Mouse (Mus musculus) heart, adult 2 months (tissue): ENCODE data around the gene Ror2. TPM values are rescaled to one million over a fixed set of nuclear protein-coding genes. Genes with fewer than 3 reads are reported as not detected.

Source experiments
- DNase-seq, 2 experiments: peaks; one replicate each; pipeline ENCODE4 v3.0.0; 2021
- H3K27ac ChIP-seq: fragments of 200-600 bp; 2 replicates; pipeline ENCODE4 v1.8.1; 2022
- H3K27me3 ChIP-seq: fragments of 200-500 bp; 2 replicates; pipeline ENCODE4 v1.6.1; 2012; ENCODE audit warnings: mild to moderate bottlenecking, low read length, inconsistent platforms, mixed read lengths; ENCODE audit not compliant: control insufficient read depth, insufficient read depth
- H3K36me3 ChIP-seq: fragments of 200-500 bp; 2 replicates; pipeline ENCODE4 v1.6.1; 2012; ENCODE audit warnings: low read length, inconsistent platforms; ENCODE audit not compliant: control insufficient read depth, insufficient read depth
- H3K4me1 ChIP-seq: fragments of 200-500 bp; 2 replicates; pipeline ENCODE4 v1.6.1; 2011; ENCODE audit warnings: low read length; ENCODE audit not compliant: control insufficient read depth, insufficient read depth
- H3K4me3 ChIP-seq: fragments of 200-600 bp; 2 replicates; pipeline ENCODE4 v1.8.1; 2022
- H3K79me2 ChIP-seq: fragments of 200-500 bp; replicated peaks from 2 replicates; pipeline ENCODE4 v1.6.1; 2012; ENCODE audit warnings: mild to moderate bottlenecking, inconsistent platforms, low read length, moderate library complexity, mixed read lengths; ENCODE audit not compliant: control insufficient read depth, insufficient read depth
- H3K9ac ChIP-seq: fragments of 200-500 bp; 2 replicates; pipeline ENCODE4 v1.6.1; 2012; ENCODE audit warnings: low read depth, mild to moderate bottlenecking, control low read depth, inconsistent platforms, low read length, mixed read lengths
- CTCF ChIP-seq: fragments of 200-600 bp; IDR thresholded peaks from 2 replicates; pipeline ENCODE4 v1.8.1; 2022; ENCODE audit warnings: antibody characterized with exemption, mild to moderate bottlenecking, moderate library complexity
- EP300 ChIP-seq: fragments of 200-500 bp; IDR thresholded peaks from 2 replicates; pipeline ENCODE4 v1.6.1; 2011; ENCODE audit warnings: low read depth, low read length, control low read depth; ENCODE audit not compliant: insufficient read depth
- POLR2A ChIP-seq: fragments of 200-500 bp; IDR thresholded peaks from 2 replicates; pipeline ENCODE4 v1.6.1; 2011; ENCODE audit warnings: mild to moderate bottlenecking, low read depth, low read length, control low read depth; ENCODE audit not compliant: insufficient read depth
- WGBS: fragments of 180-500 bp; shearing (Covaris S2); methylation state at CpG from one replicate; pipeline ENCODE4 v1.1.7; 2018; 5-methylcytosine and 5-hydroxymethylcytosine counted together
- intact Hi-C: fragments of 180-260 bp; cut with DNase I; formaldehyde crosslinking; loops from one replicate; pipeline ENCODE4 v1.15.1; 2025
- polyA plus RNA-seq: library from polyadenylated mRNA; depleted of rRNA; stranded (reverse); fragments of >200 nt; gene quantifications from 2 replicates; pipeline ENCODE4 v1.2.3, GENCODE M21; 2012
- total RNA-seq, 2 experiments: library from RNA; stranded (reverse); gene quantifications; 2 replicates each; pipeline ENCODE4 v1.2.3; 2021

The Ror2 gene
- total and polyA plus RNA-seq, 3 experiments: 1.1 to 1.9 (median 1.5) TPM

- H3K36me3 ChIP-seq: no peaks in the 10 kb centered on the region
- no peak overlapping the region for H3K27ac ChIP-seq
- no peaks in the 10 kb centered on the region for H3K4me1 ChIP-seq
- no peak overlapping the region for H3K4me3 ChIP-seq
- H3K27me3 ChIP-seq: no peaks in the 10 kb centered on the region
- TF ChIP-seq CTCF: no peak
- no peak for TF ChIP-seq EP300
- no peak for TF ChIP-seq POLR2A
- intact Hi-C loops: no loop called here
- 94% methylated on average over 10 of the region's 10 CpGs for WGBS
- DNase-seq: no peak
- H3K79me2 ChIP-seq: no peaks in the 10 kb centered on the region
- no peak overlapping the region for H3K9ac ChIP-seq
Observed at GRCm38 (mm10) chr13:53219889-53220288, 66.0 kb downstream of the Ror2 start.

- intact Hi-C loops: no loop called here
- TF ChIP-seq EP300 (no peak), CTCF (no peak), POLR2A (no peak)
Observed at GRCm38 (mm10) chr13:53219391-53219790, 66.5 kb downstream of the Ror2 start.

GRCm38 (mm10) chr13:53217396-53217975, 68.4 kb downstream of the Ror2 start:
- no peak overlapping the region for H3K27ac ChIP-seq
- no peaks in the 10 kb centered on the region for H3K4me1 ChIP-seq
- 31% methylated on average over 6 of the region's 6 CpGs for WGBS
- TF ChIP-seq CTCF (no peak), POLR2A (no peak), EP300 (no peak)
- H3K4me3 ChIP-seq: no peak overlapping the region
- no peaks in the 10 kb centered on the region for H3K27me3 ChIP-seq
- H3K9ac ChIP-seq: no peak overlapping the region
- H3K36me3 ChIP-seq: no peaks in the 10 kb centered on the region
- intact Hi-C loops: no loop called here
- DNase-seq: peak in 1 of 2 experiments; percentile 37
- H3K79me2 ChIP-seq: no peaks in the 10 kb centered on the region

More at GRCm38 (mm10) chr13:53219391-53219790, 66.5 kb downstream of the Ror2 start:
- no peak for DNase-seq
- Histone ChIP-seq H3K79me2 (no peaks in the 10 kb centered on the region), H3K4me3 (no peak overlapping the region), H3K36me3 (no peaks in the 10 kb centered on the region), H3K9ac (no peak overlapping the region), H3K27me3 (no peaks in the 10 kb centered on the region), H3K27ac (no peak overlapping the region), H3K4me1 (no peaks in the 10 kb centered on the region)
- 71% methylated on average over 3 of the region's 3 CpGs for WGBS

- Histone ChIP-seq H3K79me2 (no peaks in the 10 kb centered on the region), H3K27ac (no peak overlapping the region), H3K27me3 (no peaks in the 10 kb centered on the region; the same call in 1 of the 2 replicates), H3K9ac (no peak overlapping the region), H3K36me3 (no peaks in the 10 kb centered on the region), H3K4me3 (no peak overlapping the region), H3K4me1 (no peaks in the 10 kb centered on the region)
- no peak for DNase-seq
- intact Hi-C loops: loop anchor here (5.0 kb wide), 1 partner anchor 55 kb away; no protein-coding TSS in a partner anchor
- WGBS: 29% methylated on average over 19 of the region's 19 CpGs
- TF ChIP-seq POLR2A (no peak), EP300 (no peak), CTCF (no peak)
Observed at GRCm38 (mm10) chr13:53211971-53212733, 73.8 kb downstream of the Ror2 start.

- Histone ChIP-seq H3K4me3 (no peak overlapping the region), H3K27ac (no peak overlapping the region), H3K4me1 (no peaks in the 10 kb centered on the region), H3K27me3 (no peaks in the 10 kb centered on the region; the same call in 1 of the 2 replicates), H3K9ac (no peak overlapping the region), H3K79me2 (no peaks in the 10 kb centered on the region), H3K36me3 (no peaks in the 10 kb centered on the region)
- WGBS: 60% methylated on average over 10 of the region's 10 CpGs
- intact Hi-C loops: no loop called here
- TF ChIP-seq CTCF (no peak), EP300 (no peak), POLR2A (no peak)
- no peak for DNase-seq
Observed at GRCm38 (mm10) chr13:53208556-53208955, 77.4 kb downstream of the Ror2 start.

- Histone ChIP-seq H3K36me3 (no peaks in the 10 kb centered on the region), H3K79me2 (no peaks in the 10 kb centered on the region), H3K9ac (no peak overlapping the region), H3K4me3 (no peak overlapping the region), H3K27ac (no peak overlapping the region), H3K27me3 (no peaks in the 10 kb centered on the region), H3K4me1 (no peaks in the 10 kb centered on the region)
- intact Hi-C loops: no loop called here
- DNase-seq: no peak
- 43% methylated on average over 17 of the region's 17 CpGs for WGBS
- TF ChIP-seq CTCF (no peak), POLR2A (no peak), EP300 (no peak)
Observed at GRCm38 (mm10) chr13:53205128-53205911, 80.6 kb downstream of the Ror2 start.
